Mouse (Mus musculus) right cerebral cortex, postnatal 10 days (tissue): ENCODE results near the gene Man2a2.
"Not testable (repeated sequence)": the region's sequence is repeated elsewhere in the genome, so short reads cannot be mapped to it uniquely, and the experiment has no call there.

Experiments
- DNase-seq, 2 experiments: peaks; one replicate each; pipeline ENCODE4 v3.0.0; 2021; ENCODE audit warnings: low spot score in 2 of 2

Gene Man2a2

GRCm38 (mm10) chr7:80400571-80400970 is 29.4 kb upstream of the Man2a2 start:
- no peak for DNase-seq

- no peak for DNase-seq
Observed at GRCm38 (mm10) chr7:80400099-80400498, 28.9 kb upstream of the Man2a2 start.

- no peak for DNase-seq
Observed at GRCm38 (mm10) chr7:80398654-80399444, 27.7 kb upstream of the Man2a2 start.

- DNase-seq: no peak
Observed at GRCm38 (mm10) chr7:80397986-80398385, 26.8 kb upstream of the Man2a2 start.

- not testable (repeated sequence) for DNase-seq
Observed at GRCm38 (mm10) chr7:80396427-80396826, 25.3 kb upstream of the Man2a2 start.

- no peak for DNase-seq
Observed at GRCm38 (mm10) chr7:80394600-80394999, 23.4 kb upstream of the Man2a2 start.

- no peak for DNase-seq
Observed at GRCm38 (mm10) chr7:80392119-80392518, 20.9 kb upstream of the Man2a2 start.

- DNase-seq: peak; percentile 61 to 68
Observed at GRCm38 (mm10) chr7:80387633-80388543, 16.7 kb upstream of the Man2a2 start, which contains the start of gene Fes. Gene Fes, minus strand, starts transcription at chr7:80387946.

- DNase-seq: no peak
Observed at GRCm38 (mm10) chr7:80387033-80387632, 16.0 kb upstream of the Man2a2 start.

- peak; percentile 90 to 93 for DNase-seq
Observed at GRCm38 (mm10) chr7:80386235-80386930, 15.2 kb upstream of the Man2a2 start.

GRCm38 (mm10) chr7:80382919-80383318 is 11.7 kb upstream of the Man2a2 start:
- DNase-seq: no peak

- no peak for DNase-seq
Observed at GRCm38 (mm10) chr7:80379531-80379930, 8.4 kb upstream of the Man2a2 start.

- no peak for DNase-seq
Observed at GRCm38 (mm10) chr7:80377471-80377870, 6.3 kb upstream of the Man2a2 start.

- no peak for DNase-seq
Observed at GRCm38 (mm10) chr7:80376192-80376591, 5.0 kb upstream of the Man2a2 start.

GRCm38 (mm10) chr7:80375376-80376039 is 4.3 kb upstream of the Man2a2 start:
- DNase-seq: no peak

GRCm38 (mm10) chr7:80374733-80375132 is 3.6 kb upstream of the Man2a2 start:
- DNase-seq: no peak

GRCm38 (mm10) chr7:80374280-80374679 is 3.1 kb upstream of the Man2a2 start:
- DNase-seq: no peak

GRCm38 (mm10) chr7:80373850-80374249 is 2.7 kb upstream of the Man2a2 start:
- DNase-seq: peak; percentile 64 to 67

GRCm38 (mm10) chr7:80373352-80373751 is 2.2 kb upstream of the Man2a2 start:
- no peak for DNase-seq

GRCm38 (mm10) chr7:80372667-80373066 is 1.5 kb upstream of the Man2a2 start:
- no peak for DNase-seq

GRCm38 (mm10) chr7:80372166-80372565 is 991 bp upstream of the Man2a2 start:
- DNase-seq: no peak
